Mouse (Mus musculus) embryonic facial prominence, embryonic 14.5 days (tissue): ENCODE results near the gene Tagln2. TPM values are rescaled to one million over a fixed set of nuclear protein-coding genes. Genes with fewer than 3 reads are reported as not detected.

Experiments
- ATAC-seq: fragments of 200-750 bp; cut with Nextera tagmentation; 2 replicates; pipeline ENCODE4 v1.8.0; 2017; ENCODE audit warnings: low read depth, moderate number of reproducible peaks, moderate TSS enrichment
- DNase-seq: peaks from one replicate; pipeline ENCODE4 v3.0.0-alpha.2; 2015; ENCODE audit warnings: low spot score
- H3K27ac ChIP-seq: fragments of 300-500 bp; sonication (generic); replicated peaks from 2 replicates; pipeline ENCODE4 v1.5.1; 2014; ENCODE audit warnings: low read depth, mild to moderate bottlenecking, low read length, moderate library complexity
- H3K27me3 ChIP-seq: fragments of 300-500 bp; sonication (generic); replicated peaks from 2 replicates; pipeline ENCODE4 v1.6.1; 2014; ENCODE audit warnings: low read length; ENCODE audit not compliant: control insufficient read depth, insufficient read depth
- H3K36me3 ChIP-seq: fragments of 300-500 bp; sonication (generic); 2 replicates; pipeline ENCODE4 v1.6.1; 2014; ENCODE audit warnings: low read length, mixed read lengths; ENCODE audit not compliant: control insufficient read depth, insufficient read depth
- H3K4me1 ChIP-seq: fragments of 300-500 bp; sonication (generic); 2 replicates; pipeline ENCODE4 v1.6.1; 2014; ENCODE audit warnings: antibody characterized with exemption, low read length; ENCODE audit not compliant: control insufficient read depth, insufficient read depth
- H3K4me2 ChIP-seq: fragments of 300-500 bp; sonication (generic); 2 replicates; pipeline ENCODE4 v1.6.1; 2014; ENCODE audit warnings: low read depth, mild to moderate bottlenecking, low read length, moderate library complexity, mixed read lengths
- H3K4me3 ChIP-seq: fragments of 300-500 bp; sonication (generic); 2 replicates; pipeline ENCODE4 v1.5.1; 2014; ENCODE audit warnings: low read depth, mild to moderate bottlenecking, low read length
- H3K9ac ChIP-seq: fragments of 300-500 bp; sonication (generic); 2 replicates; pipeline ENCODE4 v1.6.1; 2014; ENCODE audit warnings: low read depth, mild to moderate bottlenecking, low read length, moderate library complexity, mixed read lengths
- H3K9me3 ChIP-seq: fragments of 300-500 bp; sonication (generic); 2 replicates; pipeline ENCODE4 v1.6.1; 2016; ENCODE audit warnings: low read length; ENCODE audit not compliant: control insufficient read depth
- WGBS: fragments of 180-500 bp; shearing (Covaris S2); extraction: QIAGEN DNeasy Blood & Tissue Kit; methylation state at CpG from one replicate; pipeline ENCODE4 v1.1.7; 2014; 5-methylcytosine and 5-hydroxymethylcytosine counted together
- polyA plus RNA-seq: library from polyadenylated mRNA; unstranded; fragments of >200 nt; fragmentation: Nextera tagmentation; extraction: Ambion mirVana; gene quantifications from 2 replicates; pipeline ENCODE4 v1.2.1, GENCODE M21; 2014

Gene Tagln2
- polyA plus RNA-seq, 1 experiment from 2014 or later, result 231 TPM

GRCm38 (mm10) chr1:172490261-172490661, 9.6 kb upstream of the Tagln2 start:
- Histone ChIP-seq H3K4me2 (peak overlapping the region; percentile 51), H3K4me1 (0 out of 2 replicates have a peak, but pooled peaks cover 3% of the 10 kb centered on the region), H3K4me3 (peak overlapping the region; percentile 31), H3K27ac (no peak overlapping the region), H3K27me3 (no peaks in the 10 kb centered on the region), H3K36me3 (peaks cover 22% of the 10 kb centered on the region; the same call in 1 of the 2 replicates), H3K9me3 (no peaks in the 10 kb centered on the region), H3K9ac (peak overlapping the region; percentile 55)
- peak; percentile 73 for DNase-seq
- ATAC-seq, result peak; percentile 45
- WGBS, result 8% methylated on average over 9 of the region's 10 CpGs

- ATAC-seq, result no peak
- no peak overlapping the region for H3K9ac ChIP-seq
Observed at GRCm38 (mm10) chr1:172492047-172492446, 7.8 kb upstream of the Tagln2 start.

GRCm38 (mm10) chr1:172493516-172493915, 6.3 kb upstream of the Tagln2 start:
- H3K4me2 ChIP-seq, result no peak overlapping the region
- 77% methylated on average over 6 of the region's 6 CpGs for WGBS
- H3K4me3 ChIP-seq, result no peak overlapping the region
- H3K4me1 ChIP-seq, result 0 out of 2 replicates have a peak, but pooled peaks cover 3% of the 10 kb centered on the region
- DNase-seq, result no peak
- no peak overlapping the region for H3K9ac ChIP-seq
- ATAC-seq, result no peak
- no peak overlapping the region for H3K27ac ChIP-seq
- H3K9me3 ChIP-seq, result no peaks in the 10 kb centered on the region
- no peaks in the 10 kb centered on the region for H3K27me3 ChIP-seq
- H3K36me3 ChIP-seq, result peaks cover 50% of the 10 kb centered on the region

More at GRCm38 (mm10) chr1:172492047-172492446, 7.8 kb upstream of the Tagln2 start:
- Histone ChIP-seq H3K4me3 (no peak overlapping the region), H3K27me3 (no peaks in the 10 kb centered on the region), H3K9me3 (no peaks in the 10 kb centered on the region), H3K4me1 (0 out of 2 replicates have a peak, but pooled peaks cover 3% of the 10 kb centered on the region), H3K27ac (no peak overlapping the region), H3K4me2 (no peak overlapping the region), H3K36me3 (peaks cover 40% of the 10 kb centered on the region)
- WGBS, result 87% methylated on average over 8 of the region's 8 CpGs
- DNase-seq, result no peak

- Histone ChIP-seq H3K4me2 (no peak overlapping the region), H3K4me1 (peaks cover 2% of the 10 kb centered on the region; the same call in 1 of the 2 replicates), H3K27ac (no peak overlapping the region), H3K9ac (no peak overlapping the region), H3K9me3 (no peaks in the 10 kb centered on the region), H3K4me3 (no peak overlapping the region), H3K36me3 (peaks cover 43% of the 10 kb centered on the region), H3K27me3 (no peaks in the 10 kb centered on the region)
- WGBS, result 75% methylated on average over 17 of the region's 17 CpGs
- DNase-seq, result no peak
- no peak for ATAC-seq
Observed at GRCm38 (mm10) chr1:172496030-172496429, 3.8 kb upstream of the Tagln2 start.

DNA sequence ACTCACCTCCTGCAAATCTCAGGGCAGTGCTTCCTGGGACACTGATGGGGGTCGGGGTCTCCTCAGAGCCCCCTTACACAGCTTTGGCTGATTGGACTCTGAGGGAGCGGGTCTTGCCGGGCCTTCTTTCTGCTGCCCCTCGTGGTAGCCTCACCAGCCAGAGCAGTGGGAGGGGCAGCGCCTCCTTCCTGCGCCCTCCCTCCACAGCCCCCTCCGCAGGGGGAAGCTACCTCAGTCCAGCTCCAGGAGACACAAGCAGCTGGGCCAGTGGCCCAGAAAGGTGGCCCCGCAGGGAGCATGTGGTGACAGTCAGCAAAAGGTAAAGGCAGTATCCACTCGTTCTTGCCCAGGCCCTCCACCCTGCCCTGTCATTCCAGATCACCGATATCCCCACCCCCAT, 2.4 kb upstream of the Tagln2 start:
- peaks cover 43% of the 10 kb centered on the region for H3K36me3 ChIP-seq
- 81% methylated on average over 8 of the region's 10 CpGs for WGBS
- DNase-seq (no peak), ATAC-seq (no peak)
- H3K4me2 ChIP-seq, result no peak overlapping the region
- H3K27ac ChIP-seq, result no peak overlapping the region
- H3K27me3 ChIP-seq, result 0 out of 2 replicates have a peak, but pooled peaks cover 3% of the 10 kb centered on the region
- no peaks in the 10 kb centered on the region for H3K9me3 ChIP-seq
- no peak overlapping the region for H3K9ac ChIP-seq
- H3K4me1 ChIP-seq, result peaks cover 11% of the 10 kb centered on the region
- no peak overlapping the region for H3K4me3 ChIP-seq

DNA sequence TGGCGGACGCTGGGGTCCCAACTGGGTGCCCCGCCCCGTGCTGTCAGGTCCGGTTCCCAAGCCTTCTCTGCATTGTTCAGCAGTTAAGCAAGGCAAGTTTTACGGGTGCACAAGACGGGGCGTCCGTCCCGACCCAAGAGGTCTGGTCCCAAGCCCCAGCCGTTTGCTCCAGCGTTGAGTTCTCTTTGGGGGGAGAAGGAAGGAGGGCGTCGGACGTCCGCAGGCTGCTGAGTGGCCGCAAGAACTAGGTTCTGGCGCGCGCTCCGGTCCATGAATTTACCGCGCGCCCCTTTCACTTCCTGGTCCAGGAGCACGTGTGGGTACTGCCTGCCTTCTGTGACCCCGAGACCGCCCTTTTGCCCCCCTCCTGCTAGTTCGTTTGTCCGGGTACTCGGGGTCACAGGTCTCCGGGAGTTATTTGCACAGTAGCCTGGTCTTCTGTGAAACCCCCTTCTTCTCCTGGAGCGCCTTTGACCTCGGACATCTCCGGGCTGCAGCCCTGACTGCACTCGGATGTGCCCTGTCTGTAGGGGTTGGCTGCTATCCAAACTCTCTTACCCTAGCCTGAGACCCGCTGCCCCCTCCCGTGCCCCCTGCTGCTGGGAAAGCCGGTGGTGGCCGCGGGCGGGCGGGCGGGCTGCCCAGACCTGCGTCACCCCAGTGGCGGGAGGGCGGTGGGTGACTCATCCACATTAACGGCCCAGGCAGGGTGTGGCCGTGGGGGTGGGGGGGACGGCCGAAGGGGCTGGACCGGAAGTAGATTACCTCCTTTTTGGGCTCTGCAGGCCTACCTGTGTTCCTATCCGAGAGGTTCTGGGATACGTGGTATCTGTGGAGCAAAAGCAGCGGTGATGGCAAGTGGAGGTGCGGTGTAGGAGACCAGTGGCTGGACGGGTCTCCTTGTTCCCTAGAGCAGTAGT, 864 bp downstream of the Tagln2 start:
- DNase-seq, result peak; percentile 60
- H3K4me1 ChIP-seq, result peaks cover 33% of the 10 kb centered on the region
- peak overlapping the region; percentile 77 for H3K27ac ChIP-seq
- peak overlapping the region; percentile 69 for H3K4me2 ChIP-seq
- peaks cover 29% of the 10 kb centered on the region for H3K36me3 ChIP-seq
- WGBS, result 2% methylated on average over 48 of the region's 56 CpGs
- H3K9me3 ChIP-seq, result no peaks in the 10 kb centered on the region
- peak overlapping the region; percentile 61 for H3K4me3 ChIP-seq
- 0 out of 2 replicates have a peak, but pooled peaks cover 3% of the 10 kb centered on the region for H3K27me3 ChIP-seq
- peak overlapping the region; percentile 72 for H3K9ac ChIP-seq
- no peak; the same call in 1 of the 2 replicates for ATAC-seq

DNA sequence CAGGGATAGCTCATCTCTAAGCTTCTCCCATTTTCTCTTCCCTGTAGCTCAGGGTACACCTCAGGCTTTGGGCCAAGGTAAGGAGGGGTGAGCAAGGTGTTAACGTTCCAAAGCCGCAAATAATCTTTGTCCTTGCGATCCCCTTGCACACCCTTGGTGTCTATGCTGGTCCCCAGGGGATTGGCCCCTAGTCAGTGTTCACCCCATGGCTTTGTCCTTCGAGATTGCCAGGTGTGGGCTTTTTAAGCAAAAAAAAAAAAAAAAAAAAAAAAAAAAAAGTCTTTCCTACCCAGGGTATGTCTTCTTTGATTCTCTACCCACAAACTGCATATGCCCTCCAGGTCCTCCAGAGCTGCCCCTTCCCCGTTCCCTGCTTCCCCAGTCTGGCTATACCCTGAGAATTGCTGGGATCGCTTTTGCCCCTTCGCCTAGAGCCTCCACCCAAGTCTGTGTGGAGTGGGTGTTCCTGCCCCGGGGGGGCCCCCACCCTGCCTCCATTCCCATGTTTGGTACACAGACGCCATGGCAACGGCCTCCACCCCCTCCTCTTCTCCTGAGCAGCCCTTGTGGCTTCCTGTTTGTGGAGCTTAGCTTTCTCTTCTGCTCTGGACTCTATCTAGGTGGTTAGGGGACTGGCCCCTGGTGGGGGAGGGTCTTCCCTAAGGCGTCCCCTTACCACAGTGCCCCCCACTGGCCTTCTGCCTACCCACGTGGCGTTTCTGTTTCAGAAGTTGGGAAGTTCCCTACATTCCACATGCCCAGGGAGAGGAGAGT, 1.7 kb downstream of the Tagln2 start:
- peak; percentile 64 for DNase-seq
- Histone ChIP-seq H3K4me2 (peak overlapping the region; percentile 69), H3K4me1 (peaks cover 33% of the 10 kb centered on the region), H3K4me3 (peak overlapping the region; percentile 61), H3K27ac (peak overlapping the region; percentile 75; the same call in 1 of the 2 replicates), H3K36me3 (peaks cover 27% of the 10 kb centered on the region), H3K9ac (peak overlapping the region; percentile 72), H3K9me3 (no peaks in the 10 kb centered on the region), H3K27me3 (0 out of 2 replicates have a peak, but pooled peaks cover 3% of the 10 kb centered on the region)
- ATAC-seq, result 0 out of 2 replicates have a peak, but pooled peaks have one; percentile 4
- 25% methylated on average over 13 of the region's 13 CpGs for WGBS
